24 mouse cellular contexts compared by ENCODE assay signal in genomic region chr3:149238076-149238475, GRCm38 (mm10).
DNase-seq lines count a peak whose midpoint lies in the region; ATAC-seq and TF ChIP-seq lines count a peak whose summit lies in the region.
"Had no signal": no experiment of that assay in that cellular context is flagged by ENCODE, and none has a peak within 500 bp of the region (broad histone marks: within the 10 kb centered on the region; RNA-seq: fewer than 3 reads in every experiment).

No protein-coding gene starts in this region.

- H3K4me3 ChIP-seq in kidney, embryonic 15.5 days (replicated peaks), result no peak overlapping the region
- H3K4me3 ChIP-seq in kidney, embryonic 16.5 days (ENCODE audit: low read length), result no peak overlapping the region
- no peak overlapping the region for H3K4me3 ChIP-seq in liver, embryonic 12.5 days
- no peak overlapping the region for H3K4me3 ChIP-seq in liver, postnatal 0 days (ENCODE audit: low read depth, low read length)
- H3K4me3 ChIP-seq in layer of hippocampus, adult 2 months, result no peak overlapping the region
- H3K4me3 ChIP-seq: embryonic facial prominence, embryonic 12.5 days; embryonic facial prominence, embryonic 15.5 days; gastrocnemius, adult 2 months; heart, embryonic 13.5 days had no signal

- no peak overlapping the region for H3K9ac ChIP-seq in kidney, embryonic 15.5 days
- no peak overlapping the region for H3K9ac ChIP-seq in kidney, embryonic 16.5 days (replicated peaks; ENCODE audit: low read length)
- no peak overlapping the region for H3K9ac ChIP-seq in liver, embryonic 12.5 days
- no peak overlapping the region for H3K9ac ChIP-seq in liver, postnatal 0 days (replicated peaks)
- H3K9ac ChIP-seq: embryonic facial prominence, embryonic 12.5 days; embryonic facial prominence, embryonic 15.5 days; forebrain, postnatal 0 days; heart, embryonic 13.5 days; hindbrain, embryonic 14.5 days had no signal

- 0 out of 2 replicates have a peak, but pooled peaks cover 4% of the 10 kb centered on the region for H3K4me1 ChIP-seq in kidney, embryonic 15.5 days
- H3K4me1 ChIP-seq in kidney, embryonic 16.5 days (ENCODE audit: insufficient read depth, low read length), result 0 out of 2 replicates have a peak, but pooled peaks cover 6% of the 10 kb centered on the region
- no peaks in the 10 kb centered on the region for H3K4me1 ChIP-seq in liver, embryonic 12.5 days
- peaks cover 9% of the 10 kb centered on the region; the same call in 1 of the 2 replicates for H3K4me1 ChIP-seq in liver, postnatal 0 days (ENCODE audit: insufficient read depth)
- H3K4me1 ChIP-seq: embryonic facial prominence, embryonic 12.5 days; embryonic facial prominence, embryonic 15.5 days had no signal

- no peaks in the 10 kb centered on the region for H3K9me3 ChIP-seq in kidney, embryonic 15.5 days (replicated peaks)
- no peaks in the 10 kb centered on the region for H3K9me3 ChIP-seq in kidney, embryonic 16.5 days (ENCODE audit: low read length)
- H3K9me3 ChIP-seq in liver, embryonic 12.5 days (replicated peaks), result no peaks in the 10 kb centered on the region
- H3K9me3 ChIP-seq in liver, postnatal 0 days (ENCODE audit: low read length), result no peaks in the 10 kb centered on the region
- H3K9me3 ChIP-seq: embryonic facial prominence, embryonic 12.5 days; embryonic facial prominence, embryonic 15.5 days; heart, embryonic 13.5 days had no signal

- H3K36me3 ChIP-seq in kidney, embryonic 15.5 days, result no peaks in the 10 kb centered on the region
- no peaks in the 10 kb centered on the region for H3K36me3 ChIP-seq in kidney, embryonic 16.5 days (ENCODE audit: insufficient read depth, low read length)
- no peaks in the 10 kb centered on the region for H3K36me3 ChIP-seq in liver, embryonic 12.5 days
- H3K36me3 ChIP-seq in liver, postnatal 0 days (replicated peaks; ENCODE audit: insufficient read depth, low read length), result no peaks in the 10 kb centered on the region
- H3K36me3 ChIP-seq: embryonic facial prominence, embryonic 12.5 days; embryonic facial prominence, embryonic 15.5 days; heart, embryonic 13.5 days had no signal

- no peak for TF ChIP-seq CTCF in liver, postnatal 0 days (IDR thresholded peaks at IDR 0.05; ENCODE audit: low read depth)
- no peak for TF ChIP-seq CTCF in layer of hippocampus, adult 2 months (conservative IDR thresholded peaks at IDR 0.05)

- no peak for TF ChIP-seq EP300 in liver, postnatal 0 days (IDR thresholded peaks at IDR 0.05; ENCODE audit: low read depth)

- no peak for DNase-seq in liver, postnatal 0 days
- DNase-seq in layer of hippocampus, adult 2 months (ENCODE audit: low spot score in 2 of 2), result no peak
- DNase-seq: adrenal gland, adult 2 months; adrenal gland, postnatal 14 days; cerebellum, adult 11 months; cerebellum, adult 2 months; cerebellum, adult 9-11 months; cerebellum, postnatal 25 days; forebrain, postnatal 0 days; gastrocnemius, adult 2 months; gastrocnemius, postnatal 14 days; heart, adult 18-20 months; heart, postnatal 14 days; heart, postnatal 4 days had no signal

- H3K4me2 ChIP-seq in kidney, embryonic 15.5 days, result no peak overlapping the region
- no peak overlapping the region for H3K4me2 ChIP-seq in kidney, embryonic 16.5 days (replicated peaks; ENCODE audit: low read depth, low read length)
- no peak overlapping the region for H3K4me2 ChIP-seq in liver, embryonic 12.5 days
- H3K4me2 ChIP-seq in liver, postnatal 0 days (ENCODE audit: low read depth, low read length), result no peak overlapping the region
- H3K4me2 ChIP-seq: embryonic facial prominence, embryonic 12.5 days; embryonic facial prominence, embryonic 15.5 days; heart, embryonic 13.5 days; hindbrain, embryonic 14.5 days had no signal

- 76% methylated on average over 5 of the region's 5 CpGs for WGBS in kidney, embryonic 15.5 days
- WGBS in kidney, embryonic 16.5 days, result 72% methylated on average over 5 of the region's 5 CpGs
- 63% methylated on average over 5 of the region's 5 CpGs for WGBS in liver, embryonic 12.5 days (ENCODE audit: insufficient replicate concordance)
- 73% methylated on average over 5 of the region's 5 CpGs for WGBS in liver, postnatal 0 days (ENCODE audit: insufficient replicate concordance)

- no peaks in the 10 kb centered on the region for H3K27me3 ChIP-seq in kidney, embryonic 15.5 days
- no peaks in the 10 kb centered on the region for H3K27me3 ChIP-seq in kidney, embryonic 16.5 days (ENCODE audit: insufficient read depth, low read length)
- H3K27me3 ChIP-seq in liver, embryonic 12.5 days (replicated peaks), result no peaks in the 10 kb centered on the region
- H3K27me3 ChIP-seq in liver, postnatal 0 days (ENCODE audit: insufficient read depth, low read length), result no peaks in the 10 kb centered on the region
- H3K27me3 ChIP-seq: embryonic facial prominence, embryonic 15.5 days; heart, embryonic 13.5 days had no signal

- ATAC-seq in kidney, embryonic 15.5 days (replicated peaks; ENCODE audit: low FRiP score), result 0 out of 2 replicates have a peak, but pooled peaks have one; percentile 22
- no peak for ATAC-seq in kidney, embryonic 16.5 days (ENCODE audit: low FRiP score, low TSS enrichment)
- ATAC-seq in liver, embryonic 12.5 days, result peak; percentile 8; the same call in 1 of the 2 replicates
- no peak for ATAC-seq in liver, postnatal 0 days
- 0 out of 2 replicates have a peak, but pooled peaks have one; percentile 14 for ATAC-seq in megakaryocyte progenitor cell, adult 5-6 weeks (replicated peaks; ENCODE audit: poor library complexity)
- ATAC-seq: CD4-positive, CD25-positive, alpha-beta regulatory T cell, adult 4 months; forebrain, embryonic 14.5 days; forebrain, postnatal 0 days had no signal

- H3K27ac ChIP-seq in kidney, embryonic 15.5 days, result no peak overlapping the region
- no peak overlapping the region for H3K27ac ChIP-seq in kidney, embryonic 16.5 days (ENCODE audit: low read length)
- H3K27ac ChIP-seq in liver, embryonic 12.5 days, result no peak overlapping the region
- H3K27ac ChIP-seq in liver, postnatal 0 days (ENCODE audit: low read depth), result no peak overlapping the region
- no peak overlapping the region for H3K27ac ChIP-seq in layer of hippocampus, adult 2 months
- H3K27ac ChIP-seq: embryonic facial prominence, embryonic 12.5 days; embryonic facial prominence, embryonic 15.5 days; gastrocnemius, adult 2 months; heart, embryonic 13.5 days; hindbrain, embryonic 14.5 days had no signal

Comparison
In these comparisons a context has a peak if more than half of its experiments do, and no peak if none do; other contexts are left out.
1. ATAC-seq: peak in kidney, embryonic 15.5 days (single experiment), liver, embryonic 12.5 days (single experiment) and megakaryocyte progenitor cell, adult 5-6 weeks (single experiment); none in kidney, embryonic 16.5 days (single experiment) and liver, postnatal 0 days (single experiment).